Mouse (Mus musculus) forebrain, embryonic 15.5 days (tissue): ENCODE measurements around the gene Srbd1. TPM values are rescaled to one million over a fixed set of nuclear protein-coding genes. Genes with fewer than 3 reads are reported as not detected.

ENCODE experiments used
- polyA plus RNA-seq: library from polyadenylated mRNA; unstranded; fragments of >200 nt; fragmentation: Nextera tagmentation; extraction: Ambion mirVana; gene quantifications from 2 replicates; pipeline ENCODE4 v1.2.1, GENCODE M21; 2015

Srbd1 gene
- polyA plus RNA-seq, 1 experiment from 2014 or later, result 20.5 TPM

Other genes with a start within 250 kb of the Srbd1 start
- gene Prkce, start 22.6 kb upstream of the Srbd1 start, polyA plus RNA-seq, result 42.6 and 45.4 TPM in 2 replicates